Mouse (Mus musculus) bone marrow macrophage, adult 2 months (primary cell): ENCODE results near the gene Lamc3. TPM values are rescaled to one million over a fixed set of nuclear protein-coding genes. Genes with fewer than 3 reads are reported as not detected.

ENCODE experiments used
- H3K27ac ChIP-seq: 2 replicates; pipeline ENCODE4 v1.5.1; 2012; ENCODE audit warnings: low read depth, low read length; ENCODE audit not compliant: insufficient read depth
- H3K4me1 ChIP-seq: 2 replicates; pipeline ENCODE4 v1.6.1; 2012; ENCODE audit warnings: low read length; ENCODE audit not compliant: control insufficient read depth, insufficient read depth
- H3K4me3 ChIP-seq: 2 replicates; pipeline ENCODE4 v1.5.1; 2012; ENCODE audit warnings: mild to moderate bottlenecking, low read length, moderate library complexity; ENCODE audit not compliant: insufficient read depth
- CTCF ChIP-seq: IDR thresholded peaks from 2 replicates; pipeline ENCODE4 v1.5.1; 2012; ENCODE audit warnings: low read depth, mild to moderate bottlenecking, low read length, moderate library complexity
- POLR2A ChIP-seq: IDR thresholded peaks from 2 replicates; pipeline ENCODE4 v1.6.1; 2012; ENCODE audit warnings: mild to moderate bottlenecking, low read depth, low read length, borderline replicate concordance
- polyA plus RNA-seq: library from polyadenylated mRNA; stranded (reverse); fragments of >200 nt; gene quantifications from 2 replicates; pipeline ENCODE4 v1.2.4, GENCODE M21; 2012; ENCODE audit not compliant: missing spikeins, insufficient read depth, insufficient read length

The Lamc3 gene
- polyA plus RNA-seq, 1 experiment = not detected

DNA sequence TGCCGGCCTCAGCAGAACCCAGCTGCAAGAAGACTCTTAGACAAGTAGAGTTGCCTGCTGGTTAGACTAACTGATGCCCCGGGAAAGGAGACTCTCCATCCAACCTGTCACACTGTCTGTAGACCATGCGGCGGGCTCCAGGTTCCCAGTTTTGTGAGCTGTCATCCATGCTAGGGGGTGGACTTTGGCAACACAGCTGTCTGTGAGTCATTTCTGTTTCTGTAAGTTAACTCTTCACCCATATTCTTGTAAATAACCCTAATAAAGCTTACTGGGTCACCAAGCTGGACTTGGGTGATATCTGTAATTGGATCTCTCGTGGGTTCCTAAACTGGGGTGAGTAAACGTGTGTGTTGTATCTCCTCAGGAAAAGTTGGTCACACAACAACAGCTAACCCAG is 61.7 kb downstream of the Lamc3 start:
- no peak for TF ChIP-seq CTCF
- no peak for TF ChIP-seq POLR2A
- H3K27ac ChIP-seq = no peak overlapping the region
- no peaks in the 10 kb centered on the region for H3K4me1 ChIP-seq
- no peak overlapping the region for H3K4me3 ChIP-seq

DNA sequence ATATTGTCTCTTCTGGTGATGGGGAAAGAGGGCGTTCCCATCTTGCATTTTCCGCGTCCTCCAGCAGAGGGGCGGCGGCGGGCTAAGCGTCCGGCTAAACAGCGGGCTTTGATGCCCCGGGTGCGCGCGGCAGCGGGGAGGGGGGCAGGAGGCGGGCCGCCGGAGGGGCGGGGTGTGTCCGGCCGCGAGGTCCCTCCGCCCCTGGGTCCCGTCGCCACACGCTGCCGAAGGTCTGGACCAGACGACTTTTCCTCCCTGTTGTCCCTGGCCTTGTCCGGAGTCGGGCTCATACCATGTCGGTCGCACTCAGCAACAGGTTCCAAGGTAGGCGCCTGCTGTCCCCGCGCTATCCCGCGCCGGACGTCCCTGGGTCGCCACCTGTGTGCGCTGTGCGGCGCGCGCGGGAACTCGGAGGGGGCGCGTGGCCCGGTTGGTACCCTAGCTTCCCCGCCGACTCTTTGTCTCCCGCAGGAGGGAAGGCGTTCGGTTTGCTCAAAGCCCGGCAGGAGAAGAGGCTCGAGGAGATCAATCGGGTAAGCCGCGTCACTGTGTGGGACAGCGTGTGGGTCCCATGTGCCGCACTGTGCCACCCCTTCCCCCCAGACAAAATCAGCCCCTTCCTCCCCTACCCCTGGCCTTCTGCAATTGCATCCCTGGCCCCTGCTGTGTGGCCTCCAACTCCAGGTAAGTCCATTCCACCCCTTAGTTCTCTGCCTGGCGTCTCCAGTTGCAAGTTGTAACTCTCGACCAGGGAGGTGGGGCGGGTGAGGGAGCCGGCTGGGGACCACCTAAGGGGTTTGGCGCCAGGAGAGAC is 63.2 kb downstream of the Lamc3 start, which contains the start of gene Aif1l:
Gene Aif1l (plus strand): TSS at position 82 of the 814 bp plus-strand sequence.
- no peak within 1 kb of the TSS for H3K27ac ChIP-seq
- no peaks in the 10 kb centered on the region for H3K4me1 ChIP-seq
- H3K4me3 ChIP-seq = peak within 1 kb of the TSS; percentile 48
- TF ChIP-seq POLR2A (no peak), CTCF (no peak)

GRCm38 (mm10) chr2:31950966-31951365 is 63.9 kb downstream of the Lamc3 start:
- Histone ChIP-seq H3K4me1 (no peaks in the 10 kb centered on the region), H3K27ac (no peak overlapping the region), H3K4me3 (no peak overlapping the region)
- TF ChIP-seq CTCF (no peak), POLR2A (no peak)

GRCm38 (mm10) chr2:31952236-31952635 is 65.1 kb downstream of the Lamc3 start:
- TF ChIP-seq CTCF (no peak), POLR2A (no peak)

DNA sequence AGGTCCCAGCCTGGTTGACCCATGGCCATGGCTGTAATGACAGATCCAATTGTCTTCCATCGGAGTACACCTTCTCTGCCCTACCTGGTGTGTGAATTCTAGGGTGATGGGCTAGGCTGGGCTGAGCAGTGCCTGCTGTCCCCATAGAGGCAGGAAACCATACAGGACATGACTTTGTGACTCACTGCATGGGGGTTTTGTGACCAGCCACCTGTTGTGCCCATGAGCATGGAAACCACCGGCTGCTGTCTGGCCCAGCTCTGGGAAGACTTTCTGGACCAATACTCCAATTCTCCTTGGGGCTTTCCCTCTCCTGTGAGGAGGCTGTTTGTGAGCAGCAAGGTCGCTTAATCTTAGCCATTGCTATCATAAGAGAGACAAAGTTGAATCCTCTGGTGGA is 65.6 kb downstream of the Lamc3 start:
- H3K4me3 ChIP-seq = no peak overlapping the region
- H3K4me1 ChIP-seq = no peaks in the 10 kb centered on the region
- TF ChIP-seq POLR2A (no peak), CTCF (no peak)
- H3K27ac ChIP-seq = no peak overlapping the region

More at GRCm38 (mm10) chr2:31952236-31952635, 65.1 kb downstream of the Lamc3 start:
- Histone ChIP-seq H3K27ac (no peak overlapping the region), H3K4me1 (no peaks in the 10 kb centered on the region), H3K4me3 (no peak overlapping the region)

GRCm38 (mm10) chr2:31953687-31954086 is 66.6 kb downstream of the Lamc3 start:
- no peak overlapping the region for H3K4me3 ChIP-seq
- TF ChIP-seq POLR2A (no peak), CTCF (no peak)
- no peak overlapping the region for H3K27ac ChIP-seq
- H3K4me1 ChIP-seq = no peaks in the 10 kb centered on the region

- Histone ChIP-seq H3K4me1 (no peaks in the 10 kb centered on the region), H3K4me3 (no peak overlapping the region), H3K27ac (no peak overlapping the region)
- TF ChIP-seq CTCF = no peak
- TF ChIP-seq POLR2A = no peak
Measured at GRCm38 (mm10) chr2:31954779-31955181, 67.7 kb downstream of the Lamc3 start.

GRCm38 (mm10) chr2:31955686-31956085 is 68.6 kb downstream of the Lamc3 start:
- TF ChIP-seq POLR2A = no peak
- TF ChIP-seq CTCF = no peak
- H3K4me3 ChIP-seq = no peak overlapping the region
- no peak overlapping the region for H3K27ac ChIP-seq
- 0 out of 2 replicates have a peak, but pooled peaks cover 3% of the 10 kb centered on the region for H3K4me1 ChIP-seq

- H3K4me3 ChIP-seq = no peak overlapping the region
- no peak overlapping the region for H3K27ac ChIP-seq
- TF ChIP-seq POLR2A (no peak), CTCF (no peak)
- H3K4me1 ChIP-seq = 0 out of 2 replicates have a peak, but pooled peaks cover 3% of the 10 kb centered on the region
Measured at GRCm38 (mm10) chr2:31957211-31957610, 70.1 kb downstream of the Lamc3 start.

- H3K27ac ChIP-seq = no peak overlapping the region
- H3K4me3 ChIP-seq = no peak overlapping the region
- 0 out of 2 replicates have a peak, but pooled peaks cover 3% of the 10 kb centered on the region for H3K4me1 ChIP-seq
- no peak for TF ChIP-seq POLR2A
- no peak for TF ChIP-seq CTCF
Measured at GRCm38 (mm10) chr2:31960986-31961385, 73.9 kb downstream of the Lamc3 start.
